Mouse (Mus musculus) spleen, adult 12 weeks (tissue): Measurements from ENCODE around the gene Nbea.

Source experiments
- DNase-seq: peaks from one replicate; pipeline ENCODE4 v3.0.0; 2022; ENCODE audit warnings: low spot score

Nbea gene

DNA sequence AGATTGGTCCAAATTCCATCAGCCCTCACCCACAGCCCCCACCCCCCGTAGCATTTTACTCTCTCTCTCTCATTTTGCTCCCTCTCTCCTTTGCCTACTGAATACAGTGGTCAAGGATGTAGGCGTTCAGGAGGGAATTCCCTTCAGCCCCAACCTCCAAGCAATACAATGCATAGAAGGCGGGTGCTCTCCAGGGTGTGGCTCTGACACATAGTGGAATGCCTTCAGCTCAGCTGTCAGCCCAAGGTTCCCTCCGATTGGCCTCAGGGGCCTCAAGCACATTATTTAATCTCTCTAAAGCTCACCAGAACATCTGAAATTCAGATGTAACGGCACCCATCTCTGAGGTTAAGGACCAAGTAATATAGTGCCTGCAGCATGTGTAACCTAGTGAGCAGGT is 590.2 kb downstream of the Nbea start:
- no peak for DNase-seq

DNA sequence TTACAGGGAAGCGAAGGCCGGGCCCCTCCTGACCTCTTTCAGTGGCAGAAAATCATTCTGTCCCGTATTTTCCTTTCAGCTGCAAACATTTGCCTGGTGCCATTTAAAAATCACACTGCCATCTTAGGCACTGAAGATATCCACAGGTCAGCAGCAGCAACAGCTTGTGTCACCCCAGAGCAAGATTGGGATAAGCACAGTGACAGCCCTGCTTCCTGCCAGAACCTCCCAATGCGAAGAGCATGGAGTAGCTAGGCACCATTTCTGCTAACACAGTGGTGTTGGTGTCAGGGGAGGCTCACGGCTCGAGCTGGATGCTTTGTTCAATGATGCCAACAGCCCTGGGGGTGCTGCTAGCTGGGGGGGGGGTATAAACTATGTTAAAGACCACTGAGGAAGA is 592.8 kb downstream of the Nbea start:
- no peak for DNase-seq

DNA sequence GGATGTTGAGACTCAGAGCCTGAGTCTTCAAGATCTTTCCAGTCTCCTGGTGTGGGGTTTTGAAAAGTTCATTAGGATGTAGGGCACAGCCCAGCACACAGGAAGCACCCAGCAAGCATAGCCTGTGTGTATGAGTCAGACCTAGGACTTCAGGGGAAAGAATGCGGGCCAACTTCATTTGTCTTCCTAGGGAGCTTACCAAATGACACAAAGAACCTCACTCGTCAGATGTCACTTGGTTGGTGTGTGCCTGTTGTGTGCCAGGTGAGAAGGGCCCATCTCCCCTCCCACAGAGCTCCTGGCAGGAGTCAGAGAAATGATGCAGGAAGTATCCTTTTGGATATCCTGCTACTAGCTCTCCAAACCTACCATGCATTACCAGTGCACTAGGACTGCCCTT is 593.2 kb downstream of the Nbea start:
- DNase-seq, result no peak

DNA sequence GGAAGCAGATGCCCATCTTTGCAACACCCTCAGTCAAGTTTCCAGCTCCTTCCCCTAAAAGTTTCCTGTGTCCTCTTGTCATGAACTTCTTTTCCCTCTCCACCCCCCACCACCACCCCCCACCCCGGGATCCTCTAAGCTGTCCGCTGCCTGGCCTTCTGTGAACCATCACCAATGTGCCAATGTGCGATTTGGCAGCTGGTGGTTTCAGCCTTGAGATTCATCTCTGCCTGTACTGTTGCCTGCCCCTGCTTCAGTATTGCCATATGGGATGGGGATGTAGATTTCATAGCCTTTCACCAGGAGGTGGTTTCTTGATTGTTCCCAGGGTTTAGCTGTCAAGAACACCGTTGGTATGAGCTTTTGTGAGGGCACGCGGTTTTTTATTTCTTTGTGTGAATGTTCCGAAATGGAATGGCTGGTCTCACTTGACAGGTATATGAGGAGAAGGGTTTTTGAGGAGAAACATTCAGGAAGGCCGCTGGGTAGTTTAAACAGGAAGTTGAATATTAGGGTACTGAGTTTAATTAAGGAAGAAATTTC is 594.0 kb downstream of the Nbea start:
- no peak for DNase-seq

DNA sequence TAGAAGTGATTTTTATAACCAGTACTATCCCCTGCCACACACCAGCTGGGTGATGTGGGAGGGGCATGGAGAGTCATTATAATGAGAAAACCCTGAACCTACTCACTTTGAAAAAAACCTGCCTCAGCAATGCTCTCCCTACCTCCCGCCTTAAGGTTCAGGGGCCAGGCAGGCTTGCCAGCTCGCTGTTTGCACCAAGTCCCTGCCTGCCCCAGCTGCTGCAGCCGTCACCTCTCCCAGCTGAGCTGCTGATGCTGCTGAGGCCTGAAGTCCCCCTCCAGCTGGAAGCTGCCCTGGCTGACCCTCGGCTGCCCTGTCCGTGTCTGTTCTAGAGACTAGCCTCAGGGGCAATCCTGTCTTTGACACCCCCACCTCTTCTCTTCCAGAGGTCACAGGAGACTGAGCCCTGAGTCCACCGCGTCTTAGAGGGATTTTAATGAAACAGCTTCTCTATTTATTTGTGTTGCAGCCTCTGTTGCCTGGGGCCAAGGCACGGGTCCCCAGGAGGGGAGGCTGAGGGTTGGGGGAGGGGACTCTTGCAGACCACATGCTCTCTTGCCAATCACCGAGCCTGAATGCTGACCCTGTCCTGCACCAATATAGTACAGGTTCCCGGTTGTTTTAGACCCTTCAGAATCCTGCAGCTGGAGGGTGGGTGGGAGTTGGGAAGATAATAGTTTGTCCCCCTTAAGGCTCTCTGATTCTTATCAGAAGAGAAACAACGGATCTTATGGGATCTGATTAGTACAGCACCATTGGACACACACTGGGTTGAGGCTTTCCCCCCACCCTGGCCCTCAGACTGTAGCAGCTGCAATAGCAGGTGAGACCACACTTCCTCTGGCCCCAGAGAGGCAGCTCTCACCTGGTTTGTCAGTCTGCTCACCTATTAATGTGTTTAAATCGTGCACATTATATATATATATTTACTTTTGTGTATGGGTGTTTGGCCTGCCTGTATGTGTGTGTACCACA is 595.2 kb downstream of the Nbea start:
- DNase-seq, result no peak

DNA sequence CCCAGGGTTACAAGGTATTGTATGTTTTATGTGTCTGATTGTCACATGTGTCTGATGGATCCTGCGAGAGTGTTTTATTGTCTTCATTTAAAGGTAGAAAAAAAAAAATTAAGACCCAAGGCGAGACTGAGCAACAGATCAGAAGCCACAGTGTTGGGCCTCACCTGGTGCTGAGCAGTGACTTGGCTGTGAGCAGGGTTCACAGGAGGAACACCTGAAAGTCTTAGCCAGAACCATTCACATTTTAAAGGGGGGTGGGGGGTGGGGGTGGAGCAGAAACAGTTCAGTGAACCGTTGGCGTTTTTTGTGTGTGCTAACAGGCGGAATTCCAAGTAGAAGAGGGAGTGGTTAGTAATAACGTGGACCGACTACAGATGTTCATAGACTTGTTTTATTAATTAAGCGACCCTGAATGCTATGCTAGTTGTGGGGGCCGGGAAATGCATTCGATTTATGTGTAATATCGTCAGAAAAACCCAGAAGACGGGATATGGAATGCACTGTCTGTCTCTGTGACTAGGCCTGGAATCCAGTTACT is 596.0 kb downstream of the Nbea start:
- DNase-seq, result no peak
